Mouse (Mus musculus) adipocyte (in vitro differentiated cells): ENCODE results near the gene Trim11.

ENCODE experiments used
- DNase-seq: peaks from one replicate; pipeline ENCODE4 v3.0.0-alpha.2; 2016; ENCODE audit warnings: low spot score

Trim11 gene

GRCm38 (mm10) chr11:59029003-59029402, 51.1 kb downstream of the Trim11 start:
- DNase-seq = no peak
